Mouse (Mus musculus) MEL (cell line): ENCODE measurements around the gene Zbtb3. TPM values are rescaled to one million over a fixed set of nuclear protein-coding genes. Genes with fewer than 3 reads are reported as not detected.

Experiments used
- DNase-seq: peaks from one replicate; pipeline ENCODE4 v3.0.0; 2011; ENCODE audit warnings: low read depth, low spot score
- H3K27ac ChIP-seq: 2 replicates; pipeline ENCODE4 v1.5.1; 2012; ENCODE audit warnings: low read depth, mild to moderate bottlenecking, control low read depth, low read length, moderate library complexity; ENCODE audit not compliant: control insufficient read depth
- H3K27me3 ChIP-seq, 2 experiments: fragments of 150-350 bp in 1 of 2; sonication (generic) in 1 of 2; 2 replicates each; pipeline ENCODE4 v1.6.1; 2012; ENCODE audit warnings: low read length in 2 of 2, mild to moderate bottlenecking in 2 of 2, improper control_type of control experiment in 1 of 2, moderate library complexity in 1 of 2; ENCODE audit not compliant: insufficient read depth in 2 of 2, control insufficient read depth in 1 of 2
- H3K36me3 ChIP-seq, 2 experiments: 2 replicates each; pipeline ENCODE4 v1.6.1; 2012 to 2014; ENCODE audit warnings: low read length in 2 of 2, improper control_type of control experiment in 1 of 2, inconsistent platforms in 1 of 2, mild to moderate bottlenecking in 1 of 2; ENCODE audit not compliant: insufficient read depth in 2 of 2, control insufficient read depth in 1 of 2
- H3K4me1 ChIP-seq, 2 experiments: fragments of 150-350 bp in 1 of 2; sonication (generic) in 1 of 2; 2 replicates each; pipeline ENCODE4 v1.6.1; 2012; ENCODE audit warnings: low read length in 2 of 2, improper control_type of control experiment in 1 of 2, mild to moderate bottlenecking in 1 of 2; ENCODE audit not compliant: insufficient read depth in 2 of 2, control insufficient read depth in 1 of 2
- H3K4me3 ChIP-seq, 2 experiments: fragments of 150-350 bp in 1 of 2; sonication (generic) in 1 of 2; 2 replicates each; pipeline ENCODE4 v1.5.1; 2012; ENCODE audit warnings: low read depth in 2 of 2, low read length in 2 of 2, mild to moderate bottlenecking in 2 of 2, moderate library complexity in 2 of 2, control low read depth in 1 of 2, improper control_type of control experiment in 1 of 2; ENCODE audit not compliant: control insufficient read depth in 1 of 2, insufficient read depth in 1 of 2
- H3K79me2 ChIP-seq: 2 replicates; pipeline ENCODE4 v1.6.1; 2012; ENCODE audit warnings: mild to moderate bottlenecking, low read length, moderate library complexity; ENCODE audit not compliant: control insufficient read depth, poor library complexity, insufficient read depth
- H3K9ac ChIP-seq: 2 replicates; pipeline ENCODE4 v1.6.1; 2012; ENCODE audit warnings: low read depth, mild to moderate bottlenecking, control low read depth, low read length, moderate library complexity; ENCODE audit not compliant: control insufficient read depth, poor library complexity, severe bottlenecking
- H3K9me3 ChIP-seq: fragments of 150-350 bp; sonication (generic); replicated peaks from 2 replicates; pipeline ENCODE4 v1.6.1; 2012; ENCODE audit warnings: mild to moderate bottlenecking, low read length, improper control_type of control experiment, moderate library complexity; ENCODE audit not compliant: insufficient read depth
- BHLHE40 ChIP-seq: IDR thresholded peaks from 2 replicates; pipeline ENCODE4 v1.6.1; 2012; ENCODE audit warnings: low read depth, mild to moderate bottlenecking, inconsistent platforms, low read length, improper control_type of control experiment, borderline replicate concordance
- CHD1 ChIP-seq: IDR thresholded peaks from 2 replicates; pipeline ENCODE4 v1.6.1; 2012; ENCODE audit warnings: low read depth, mild to moderate bottlenecking, inconsistent platforms, low read length, improper control_type of control experiment
- CHD2 ChIP-seq: IDR thresholded peaks from 2 replicates; pipeline ENCODE4 v1.6.1; 2011; ENCODE audit warnings: low read length, improper control_type of control experiment
- CTCF ChIP-seq, 3 experiments: IDR thresholded peaks in 2 of 3; conservative IDR thresholded peaks in 1 of 3; 2 replicates each; pipeline ENCODE4 v1.5.1; 2011 to 2012; ENCODE audit warnings: low read length in 3 of 3, low read depth in 2 of 3, mild to moderate bottlenecking in 2 of 3, improper control_type of control experiment in 1 of 3, inconsistent platforms in 1 of 3, mixed read lengths in 1 of 3, moderate library complexity in 1 of 3; ENCODE audit not compliant: control insufficient read depth in 1 of 3, insufficient read depth in 1 of 3, poor library complexity in 1 of 3, severe bottlenecking in 1 of 3
- ELF1 ChIP-seq: IDR thresholded peaks from 2 replicates; pipeline ENCODE4 v1.6.1; 2014; ENCODE audit warnings: low read depth, mild to moderate bottlenecking, inconsistent platforms, low read length, improper control_type of control experiment, moderate library complexity
- EP300 ChIP-seq, 2 experiments: IDR thresholded peaks; 2 replicates each; pipeline ENCODE4 v1.6.1; 2011; ENCODE audit warnings: improper control_type of control experiment in 2 of 2, low read length in 2 of 2, low read depth in 1 of 2, mild to moderate bottlenecking in 1 of 2
- ETS1 ChIP-seq: IDR thresholded peaks from 2 replicates; pipeline ENCODE4 v1.6.1; 2012; ENCODE audit warnings: low read depth, mild to moderate bottlenecking, inconsistent platforms, low read length, improper control_type of control experiment, moderate library complexity
- GABPA ChIP-seq: IDR thresholded peaks from 2 replicates; pipeline ENCODE4 v1.6.1; 2012; ENCODE audit warnings: low read depth, mild to moderate bottlenecking, inconsistent platforms, low read length, improper control_type of control experiment, moderate library complexity
- GATA1 ChIP-seq: IDR thresholded peaks from 2 replicates; pipeline ENCODE4 v1.6.1; 2011; ENCODE audit warnings: low read depth, low read length, improper control_type of control experiment
- JUND ChIP-seq: IDR thresholded peaks from 2 replicates; pipeline ENCODE4 v1.6.1; 2011; ENCODE audit warnings: low read depth, mild to moderate bottlenecking, improper control_type of control experiment, low read length
- KAT2A ChIP-seq: conservative IDR thresholded peaks from 2 replicates; pipeline ENCODE4 v1.6.1; 2012; ENCODE audit warnings: low read depth, low read length, improper control_type of control experiment, inconsistent platforms
- MAFK ChIP-seq: IDR thresholded peaks from 2 replicates; pipeline ENCODE4 v1.6.1; 2011; ENCODE audit warnings: low read depth, mild to moderate bottlenecking, low read length, improper control_type of control experiment, borderline replicate concordance
- MAX ChIP-seq: IDR thresholded peaks from 2 replicates; pipeline ENCODE4 v1.6.1; 2011; ENCODE audit warnings: low read length, improper control_type of control experiment
- MAZ ChIP-seq: IDR thresholded peaks from 2 replicates; pipeline ENCODE4 v1.6.1; 2012; ENCODE audit warnings: low read depth, mild to moderate bottlenecking, inconsistent platforms, low read length, improper control_type of control experiment
- MEF2A ChIP-seq: IDR thresholded peaks from 2 replicates; pipeline ENCODE4 v1.6.1; 2014; ENCODE audit warnings: low read depth, mild to moderate bottlenecking, inconsistent platforms, low read length, improper control_type of control experiment; ENCODE audit not compliant: poor library complexity, insufficient replicate concordance, severe bottlenecking; ENCODE audit errors: extremely low read depth
- MXI1 ChIP-seq: IDR thresholded peaks from 2 replicates; pipeline ENCODE4 v1.6.1; 2011; ENCODE audit warnings: mild to moderate bottlenecking, low read depth, low read length, improper control_type of control experiment
- MYB ChIP-seq: IDR thresholded peaks from 2 replicates; pipeline ENCODE4 v1.6.1; 2011; ENCODE audit warnings: mild to moderate bottlenecking, low read depth, low read length, improper control_type of control experiment
- MYC ChIP-seq: IDR thresholded peaks from 2 replicates; pipeline ENCODE4 v1.6.1; 2011; ENCODE audit warnings: low read depth, mild to moderate bottlenecking, low read length, improper control_type of control experiment, moderate library complexity
- NELFE ChIP-seq: IDR thresholded peaks from 2 replicates; pipeline ENCODE4 v1.6.1; 2011; ENCODE audit warnings: low read depth, low read length, improper control_type of control experiment
- NRF1 ChIP-seq: IDR thresholded peaks from 2 replicates; pipeline ENCODE4 v1.6.1; 2014; ENCODE audit warnings: low read depth, mild to moderate bottlenecking, inconsistent platforms, low read length, improper control_type of control experiment, moderate library complexity; ENCODE audit not compliant: poor library complexity, insufficient read depth, severe bottlenecking
- POLR2A ChIP-seq, 2 experiments: IDR thresholded peaks; 2 replicates each; pipeline ENCODE4 v1.6.1; 2011 to 2012; ENCODE audit warnings: low read length in 2 of 2, mild to moderate bottlenecking in 2 of 2, control low read depth in 1 of 2, improper control_type of control experiment in 1 of 2, low read depth in 1 of 2, moderate library complexity in 1 of 2; ENCODE audit not compliant: control insufficient read depth in 1 of 2, insufficient read depth in 1 of 2, poor library complexity in 1 of 2
- POLR2AphosphoS2 ChIP-seq: IDR thresholded peaks from 2 replicates; pipeline ENCODE4 v1.6.1; 2011; ENCODE audit warnings: low read length, improper control_type of control experiment
- POLR2AphosphoS5 ChIP-seq: IDR thresholded peaks from 2 replicates; pipeline ENCODE4 v1.6.1; 2012; ENCODE audit warnings: low read depth, borderline replicate concordance, mild to moderate bottlenecking, inconsistent platforms, low read length, moderate library complexity, mixed read lengths
- RAD21 ChIP-seq: IDR thresholded peaks from 2 replicates; pipeline ENCODE4 v1.6.1; 2011; ENCODE audit warnings: mild to moderate bottlenecking, low read depth, low read length, improper control_type of control experiment
- RCOR1 ChIP-seq: IDR thresholded peaks from 2 replicates; pipeline ENCODE4 v1.6.1; 2012; ENCODE audit warnings: low read depth, mild to moderate bottlenecking, inconsistent platforms, low read length, improper control_type of control experiment
- SIN3A ChIP-seq: IDR thresholded peaks from 2 replicates; pipeline ENCODE4 v1.6.1; 2012; ENCODE audit warnings: low read length, improper control_type of control experiment, inconsistent platforms
- SMC3 ChIP-seq: IDR thresholded peaks from 2 replicates; pipeline ENCODE4 v1.6.1; 2011; ENCODE audit warnings: low read depth, low read length, improper control_type of control experiment
- TAL1 ChIP-seq: IDR thresholded peaks from 2 replicates; pipeline ENCODE4 v1.6.1; 2012; ENCODE audit warnings: mild to moderate bottlenecking, inconsistent platforms, low read length, moderate library complexity, mixed read lengths
- TBP ChIP-seq: IDR thresholded peaks from 2 replicates; pipeline ENCODE4 v1.8.0; 2011; ENCODE audit warnings: low read depth, low read length, improper control_type of control experiment
- TCF12 ChIP-seq: IDR thresholded peaks from 2 replicates; pipeline ENCODE4 v1.6.1; 2014; ENCODE audit warnings: low read depth, mild to moderate bottlenecking, inconsistent platforms, low read length, improper control_type of control experiment, moderate library complexity
- UBTF ChIP-seq: IDR thresholded peaks from 2 replicates; pipeline ENCODE4 v1.6.1; 2012; ENCODE audit warnings: low read depth, mild to moderate bottlenecking, inconsistent platforms, low read length, improper control_type of control experiment, moderate library complexity, borderline replicate concordance; ENCODE audit not compliant: insufficient read depth
- USF1 ChIP-seq: IDR thresholded peaks from 2 replicates; pipeline ENCODE4 v1.6.1; 2014; ENCODE audit warnings: low read depth, mild to moderate bottlenecking, inconsistent platforms, low read length, improper control_type of control experiment, moderate library complexity
- USF2 ChIP-seq, 2 experiments: IDR thresholded peaks; 2 replicates each; pipeline ENCODE4 v1.6.1; 2011 to 2012; ENCODE audit warnings: improper control_type of control experiment in 2 of 2, low read length in 2 of 2, borderline replicate concordance in 1 of 2, inconsistent platforms in 1 of 2, low read depth in 1 of 2, mild to moderate bottlenecking in 1 of 2; ENCODE audit not compliant: insufficient read depth in 1 of 2
- ZC3H11A ChIP-seq: IDR thresholded peaks from 2 replicates; pipeline ENCODE4 v1.6.1; 2012; ENCODE audit warnings: low read depth, mild to moderate bottlenecking, inconsistent platforms, low read length, improper control_type of control experiment
- ZMIZ1 ChIP-seq: IDR thresholded peaks from 2 replicates; pipeline ENCODE4 v1.6.1; 2012; ENCODE audit warnings: low read depth, mild to moderate bottlenecking, inconsistent platforms, low read length, improper control_type of control experiment, moderate library complexity
- ZNF384 ChIP-seq: IDR thresholded peaks from 2 replicates; pipeline ENCODE4 v1.6.1; 2012; ENCODE audit warnings: low read depth, mild to moderate bottlenecking, inconsistent platforms, low read length, improper control_type of control experiment
- polyA plus RNA-seq, 2 experiments: library from polyadenylated mRNA; stranded (reverse) in 1 of 2; unstranded in 1 of 2; fragments of >175 nt in 1 of 2; fragments of >200 nt in 1 of 2; gene quantifications; 2 replicates each; pipeline versions ENCODE4 v1.2.1 to v1.2.4; 2012; ENCODE audit warnings: low replicate concordance in 2 of 2, low read depth in 1 of 2; ENCODE audit not compliant: insufficient read length in 2 of 2, insufficient read depth in 1 of 2, missing spikeins in 1 of 2
- total RNA-seq: library from RNA; depleted of rRNA; stranded (reverse); fragments of 300-350 nt; gene quantifications from 2 replicates; pipeline ENCODE4 v1.2.3, GENCODE M21; 2012

The Zbtb3 gene
- total and polyA plus RNA-seq, 3 experiments: 2.4 to 2.9 TPM; not detected in 1

DNA sequence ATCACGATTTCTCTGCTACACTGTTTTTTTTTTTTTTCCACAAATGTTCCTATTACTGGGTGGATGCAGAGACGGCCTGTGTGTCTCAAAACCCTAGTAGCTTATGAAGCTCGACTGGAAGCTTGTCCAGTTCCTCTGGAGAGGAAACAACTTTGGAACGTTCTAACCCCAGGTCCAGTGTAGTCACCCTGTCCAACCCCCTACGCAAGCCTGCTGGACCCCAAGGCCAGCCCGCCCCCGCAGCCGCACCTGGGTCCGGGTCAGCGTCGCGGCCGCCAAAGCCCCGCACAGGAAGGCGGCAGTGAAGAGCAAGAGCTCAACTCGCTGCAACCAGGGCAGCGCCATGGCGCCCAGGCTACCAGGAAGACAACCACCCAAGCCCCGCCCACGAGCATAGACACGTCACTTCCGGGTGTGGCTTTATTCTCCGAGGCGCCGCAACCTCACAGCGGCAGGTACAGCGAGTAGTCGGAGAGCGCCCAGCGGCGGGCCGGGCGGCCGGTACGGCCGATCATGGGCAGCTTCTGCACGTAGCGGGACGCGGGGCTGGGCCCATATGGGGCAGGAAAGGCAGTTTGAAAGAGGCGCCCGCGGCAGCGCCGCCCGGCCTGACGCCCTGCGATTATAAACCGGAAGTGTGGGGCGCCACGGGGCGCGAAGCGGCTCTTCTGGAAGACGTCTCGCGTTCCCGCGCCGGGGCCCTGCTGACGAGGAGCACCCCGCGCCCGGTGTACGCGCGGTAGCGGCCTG is 28.1 kb upstream of the Zbtb3 start, which contains the start of gene Tmem179b:
TSS of gene Tmem179b (minus strand) at position 382 of the 750 bp plus-strand sequence.
- Histone ChIP-seq H3K4me3 (peak within 1 kb of the TSS; percentile 73 to 84), H3K36me3 (peaks cover 10 to 19% of the 10 kb centered on the region in 2 experiments), H3K9ac (peak within 1 kb of the TSS; percentile 99), H3K27ac (peak within 1 kb of the TSS; percentile 95), H3K9me3 (no peaks in the 10 kb centered on the region), H3K79me2 (peaks cover 21% of the 10 kb centered on the region), H3K4me1 (peaks cover 0 to 14% of the 10 kb centered on the region in 2 experiments; a peak in 2 of 4 replicates), H3K27me3 (no peaks in the 10 kb centered on the region)
- peak; percentile 96 for DNase-seq
- no peak for TF ChIP-seq JUND
- no peak for TF ChIP-seq MAFK
- TF ChIP-seq POLR2AphosphoS2: peak; percentile 99
- no peak for TF ChIP-seq ZNF384
- TF ChIP-seq GABPA: no peak
- no peak for TF ChIP-seq GATA1
- TF ChIP-seq NRF1: 0 out of 2 replicates have a peak, but pooled peaks have one; percentile 3
- TF ChIP-seq RCOR1: no peak
- TF ChIP-seq CHD1: no peak
- TF ChIP-seq USF2 (IDR thresholded peaks at IDR 0.05; ENCODE audit: borderline replicate concordance in 1 of 2, insufficient read depth in 1 of 2, low read depth in 1 of 2, low read length in 2 of 2): no peak
- TF ChIP-seq MXI1: peak; percentile 83
- TF ChIP-seq MAX: peak; percentile 88
- TF ChIP-seq CTCF (IDR thresholded peaks at IDR 0.05 in 2 of 3, conservative IDR thresholded peaks at IDR 0.05 in 1 of 3; ENCODE audit: control insufficient read depth in 1 of 3, insufficient read depth in 1 of 3, low read depth in 2 of 3, low read length in 3 of 3, poor library complexity in 1 of 3, severe bottlenecking in 1 of 3): peak in 1 of 3 experiments; percentile 17; a peak in 1 of 6 replicates
- peak in 1 of 2 experiments; percentile 25; a peak in 1 of 4 replicates for TF ChIP-seq EP300 (IDR thresholded peaks at IDR 0.05; ENCODE audit: low read depth in 1 of 2, low read length in 2 of 2)
- TF ChIP-seq SMC3: no peak
- TF ChIP-seq UBTF: no peak
- TF ChIP-seq TAL1: peak; percentile 21; the same call in 1 of the 2 replicates
- TF ChIP-seq RAD21: no peak
- no peak for TF ChIP-seq BHLHE40
- TF ChIP-seq ETS1: peak; percentile 43; the same call in 1 of the 2 replicates
- peak; percentile 51; the same call in 1 of the 2 replicates for TF ChIP-seq KAT2A
- peak; percentile 94 for TF ChIP-seq ELF1
- peak; percentile 98 for TF ChIP-seq NELFE
- TF ChIP-seq USF1: no peak
- TF ChIP-seq SIN3A: peak; percentile 88
- no peak for TF ChIP-seq CHD2
- TF ChIP-seq MEF2A: no peak
- TF ChIP-seq ZMIZ1: peak; percentile 95
- peak; percentile 85; the same call in 1 of the 2 replicates for TF ChIP-seq TBP
- TF ChIP-seq POLR2A (IDR thresholded peaks at IDR 0.05; ENCODE audit: control insufficient read depth in 1 of 2, insufficient read depth in 1 of 2, low read depth in 1 of 2, low read length in 2 of 2, poor library complexity in 1 of 2): peak; percentile 93 to 98
- no peak for TF ChIP-seq POLR2AphosphoS5
- TF ChIP-seq MAZ: no peak
- TF ChIP-seq TCF12: peak; percentile 55; the same call in 1 of the 2 replicates
- peak; percentile 80 for TF ChIP-seq MYC
- TF ChIP-seq ZC3H11A: no peak
- TF ChIP-seq MYB: no peak
